Mouse (Mus musculus) T-helper 17 cell (primary cell): Measurements from ENCODE around the gene Fgfr3.

Experiments
- in situ Hi-C, 2 experiments: fragments of 300-600 bp; cut with MboI, MseI; formaldehyde crosslinking; loops; 1 replicate in 1 of 2; 2 replicates in 1 of 2; pipeline ENCODE4 v1.15.1; 2025; ENCODE audit warnings: high pct_unique_total_duplicates in 2 of 2

Gene Fgfr3

DNA sequence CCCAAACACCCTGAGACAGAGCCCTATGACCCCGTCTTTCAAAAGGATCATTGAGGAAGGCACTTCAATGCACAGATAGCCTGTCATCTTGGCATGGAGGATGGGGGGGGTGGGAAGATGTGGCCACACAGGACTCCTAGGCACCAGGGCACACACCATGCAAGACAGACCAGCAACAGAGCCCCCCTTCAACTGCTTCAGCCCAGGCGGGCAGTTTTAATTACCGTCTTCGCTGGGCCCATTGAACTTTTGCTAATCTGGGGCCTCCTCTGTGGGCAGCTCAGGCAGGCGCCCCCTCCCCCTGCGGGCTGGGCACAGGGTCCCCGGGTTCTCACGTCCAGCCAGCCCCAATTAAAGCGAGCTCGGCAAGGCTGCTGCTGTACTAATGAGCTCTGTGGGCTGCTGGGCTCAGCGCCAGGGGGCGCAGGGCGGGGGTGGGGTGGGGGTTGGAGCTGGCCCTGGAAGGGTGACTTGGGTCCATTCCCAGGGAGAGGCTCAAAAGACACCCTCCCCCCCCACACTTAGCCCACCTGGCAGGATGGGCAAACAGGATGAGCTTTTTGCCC lies 23.4 kb upstream of the Fgfr3 start:
- in situ Hi-C loops: no loop called here

DNA sequence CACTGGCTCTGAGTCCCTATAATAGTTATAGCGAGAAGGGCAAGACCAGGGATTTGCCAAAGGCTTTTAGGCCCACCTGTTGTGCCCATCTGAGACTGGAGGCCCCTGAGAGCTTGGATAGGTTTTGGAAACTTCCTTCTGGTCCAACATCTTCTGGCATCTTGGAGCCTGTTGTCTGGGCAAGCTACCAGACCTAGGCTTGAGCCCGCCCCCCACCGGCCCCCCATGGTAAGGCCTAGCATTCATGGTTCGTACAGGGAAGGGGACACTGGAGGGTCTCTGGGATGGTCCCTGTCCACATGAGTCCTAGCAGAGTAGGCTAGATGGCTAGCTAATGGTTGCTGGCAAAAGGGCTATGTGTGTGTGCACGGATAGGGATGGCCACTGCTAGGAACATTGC lies 22.8 kb upstream of the Fgfr3 start:
- in situ Hi-C loops: no loop called here

DNA sequence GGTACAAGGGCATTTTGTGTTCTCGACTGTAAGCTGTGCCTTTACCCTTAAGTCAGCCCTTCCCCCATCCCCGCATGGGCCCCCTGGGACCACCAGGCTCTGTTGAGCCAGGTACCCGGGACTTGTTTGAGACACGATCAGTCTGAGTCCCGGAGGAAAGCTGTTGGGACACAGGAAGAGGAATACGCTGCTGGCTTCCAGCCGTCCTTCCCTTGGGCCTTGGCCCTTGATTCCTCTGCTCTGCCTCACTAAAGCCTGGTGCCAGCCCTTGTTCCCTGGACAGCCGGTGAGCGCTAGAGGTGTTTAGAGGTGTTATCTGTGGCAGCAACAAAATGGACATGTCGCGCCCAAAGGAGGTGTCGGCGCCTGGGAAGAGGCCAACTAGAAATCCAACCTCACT lies 21.5 kb upstream of the Fgfr3 start:
- in situ Hi-C loops: no loop called here

DNA sequence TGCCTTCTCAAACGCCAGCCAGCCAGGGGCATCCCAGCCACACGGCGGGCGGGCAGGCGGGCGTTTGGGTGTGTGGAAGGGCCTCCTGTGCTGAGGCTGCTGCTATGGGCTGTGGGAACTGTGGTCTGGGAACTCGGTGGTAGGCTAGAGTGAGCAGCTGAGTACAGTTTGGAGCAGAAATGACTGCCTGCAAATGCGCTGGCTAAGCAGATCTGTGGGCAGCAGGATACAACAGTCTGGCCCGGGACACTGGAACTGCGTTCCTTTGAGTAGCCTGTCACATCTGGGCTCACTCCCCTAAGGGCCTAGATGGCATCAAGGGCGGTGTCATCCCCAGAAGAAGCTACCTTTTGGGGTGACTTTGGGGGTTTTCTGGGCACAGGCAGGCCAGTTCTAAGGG lies 19.6 kb upstream of the Fgfr3 start:
- in situ Hi-C loops: no loop called here

DNA sequence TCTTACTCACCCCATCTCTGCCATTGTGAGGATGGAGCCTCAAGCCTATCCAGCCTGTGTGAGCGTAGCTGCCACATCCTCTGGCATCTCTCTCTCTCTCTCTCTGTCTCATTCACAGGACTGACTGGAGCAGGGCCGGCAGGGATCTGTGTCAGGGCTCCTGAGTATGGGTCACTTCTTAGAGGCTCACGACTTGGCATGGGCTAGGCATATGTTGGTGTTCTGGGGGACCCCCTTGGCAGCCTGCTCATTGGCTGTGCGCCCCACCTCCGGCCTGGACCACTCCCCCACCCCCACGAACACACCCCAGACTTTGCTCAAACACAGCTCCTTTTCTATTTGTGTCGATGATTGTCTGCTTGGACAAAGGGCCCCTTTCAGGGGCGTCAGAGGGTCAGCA lies 17.5 kb upstream of the Fgfr3 start:
- in situ Hi-C loops: no loop called here

DNA sequence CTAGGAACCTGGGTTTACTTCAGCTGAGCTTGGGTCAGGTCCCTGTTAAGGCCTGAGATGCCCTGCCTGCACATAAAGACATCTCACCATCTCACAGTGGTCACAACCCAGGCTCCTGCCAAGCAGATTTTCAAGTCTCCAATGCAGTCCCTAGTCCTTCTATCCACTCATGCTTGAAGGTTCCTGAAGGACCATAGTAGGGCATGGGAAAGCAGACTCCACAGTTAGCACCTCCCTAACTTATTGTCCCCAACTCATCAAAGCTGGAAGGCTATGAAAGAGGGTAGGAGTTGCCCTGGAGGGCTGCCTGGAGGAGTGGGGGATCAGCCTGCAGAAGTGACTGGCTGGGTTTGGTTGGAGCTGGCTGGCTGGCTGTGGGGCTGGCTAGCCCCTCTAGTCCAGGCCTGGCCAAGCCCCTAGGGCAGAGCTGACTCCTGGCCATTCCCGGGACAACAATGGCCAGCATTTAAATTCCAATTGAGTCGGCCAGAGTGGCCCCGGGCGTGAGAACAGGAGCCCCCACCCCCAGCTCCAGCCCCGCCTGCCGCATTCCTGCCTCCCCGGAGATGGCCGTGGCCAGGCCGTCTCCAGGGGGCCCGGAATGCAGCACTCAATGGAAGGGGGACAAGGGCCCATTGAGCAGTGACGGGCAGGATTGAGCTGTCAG lies 16.4 kb upstream of the Fgfr3 start:
- in situ Hi-C loops: no loop called here

DNA sequence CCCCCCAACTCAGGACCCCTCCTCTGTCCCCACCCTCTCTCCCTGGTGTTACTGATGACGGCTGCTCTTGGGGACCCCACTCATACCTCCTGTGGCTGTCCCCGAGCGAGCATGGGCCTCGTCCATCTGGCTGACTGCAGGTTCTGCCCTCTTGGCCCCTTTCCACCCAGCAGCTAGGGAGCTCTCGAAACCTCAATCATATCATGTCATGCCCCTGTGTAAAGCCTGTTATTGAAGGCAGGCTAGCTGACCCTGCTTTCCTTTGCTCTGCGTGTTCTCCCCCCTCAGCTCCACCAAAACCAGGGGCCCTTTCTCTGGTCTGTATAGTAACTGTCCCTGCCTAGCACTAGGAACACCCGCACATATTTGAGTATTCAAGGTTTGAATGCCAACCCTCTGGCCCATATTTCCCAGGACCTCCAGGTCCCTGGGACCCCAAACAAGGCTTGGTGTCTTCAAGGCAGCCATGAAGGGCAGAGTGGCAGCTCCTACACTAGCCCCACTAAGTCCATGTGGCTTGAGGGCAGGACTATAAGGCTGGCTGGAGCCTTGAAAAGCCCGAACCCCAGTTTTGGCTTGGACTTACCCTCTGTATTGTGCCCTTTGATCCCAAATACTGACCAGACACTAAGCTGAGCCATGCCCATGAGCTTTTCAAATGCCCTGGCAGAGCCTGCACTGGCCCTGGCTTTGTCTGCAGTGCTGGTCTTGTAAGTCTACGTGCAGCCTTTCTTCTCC lies 15.7 kb upstream of the Fgfr3 start:
- in situ Hi-C loops: no loop called here

DNA sequence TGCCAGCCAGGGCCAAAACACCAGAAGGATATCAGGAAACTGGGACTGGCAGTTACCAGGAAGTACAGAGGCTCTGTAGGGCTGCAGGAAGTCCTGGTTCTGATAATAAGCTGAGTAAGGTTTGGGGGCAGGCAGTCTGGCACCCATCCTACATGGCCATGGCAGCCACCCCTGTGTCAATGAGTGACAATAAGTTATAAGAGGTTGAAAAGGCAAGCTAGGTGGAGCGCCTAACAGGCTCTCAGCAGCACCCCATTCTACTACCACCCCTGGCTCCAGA lies 15.2 kb upstream of the Fgfr3 start:
- in situ Hi-C loops: no loop called here

DNA sequence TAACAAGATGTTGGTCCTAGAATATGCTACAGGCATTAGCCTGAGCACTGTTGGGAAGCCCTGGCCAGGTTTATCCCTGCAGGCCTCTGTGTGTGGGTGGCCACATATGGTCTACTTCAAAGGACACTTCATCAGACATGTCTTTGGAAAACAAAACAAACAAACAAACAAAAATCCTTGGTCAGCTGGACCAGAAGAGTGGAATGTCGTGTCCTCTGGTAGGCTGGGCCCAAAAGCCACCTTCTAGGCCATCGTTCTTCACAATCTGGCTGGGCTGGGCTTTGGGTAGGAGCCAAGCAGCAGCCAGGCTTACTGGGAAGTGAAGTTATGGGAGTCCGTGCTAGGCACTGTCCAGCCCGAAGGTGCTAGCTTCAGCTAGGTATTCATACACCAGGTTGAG lies 14.3 kb upstream of the Fgfr3 start:
- in situ Hi-C loops: no loop called here

DNA sequence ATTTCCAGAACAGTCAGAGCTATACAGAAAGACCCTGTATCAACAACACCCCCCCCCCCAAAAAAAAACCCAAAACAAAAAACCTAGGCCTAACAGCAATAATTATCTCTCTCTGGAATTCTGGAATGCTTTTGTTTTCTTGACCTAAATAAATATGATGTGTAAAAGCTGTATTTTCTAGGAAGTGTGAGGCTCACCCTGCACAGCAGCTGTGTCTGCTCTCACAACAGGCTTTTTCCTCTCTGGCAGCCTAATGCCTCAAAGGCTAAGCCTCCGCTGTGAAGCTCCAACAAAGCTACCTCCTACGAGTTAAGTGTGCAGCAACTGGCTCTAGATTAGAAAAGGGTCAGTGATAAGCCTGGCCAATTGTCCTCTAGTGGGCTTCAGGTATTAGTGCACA lies 12.4 kb upstream of the Fgfr3 start:
- in situ Hi-C loops: no loop called here

DNA sequence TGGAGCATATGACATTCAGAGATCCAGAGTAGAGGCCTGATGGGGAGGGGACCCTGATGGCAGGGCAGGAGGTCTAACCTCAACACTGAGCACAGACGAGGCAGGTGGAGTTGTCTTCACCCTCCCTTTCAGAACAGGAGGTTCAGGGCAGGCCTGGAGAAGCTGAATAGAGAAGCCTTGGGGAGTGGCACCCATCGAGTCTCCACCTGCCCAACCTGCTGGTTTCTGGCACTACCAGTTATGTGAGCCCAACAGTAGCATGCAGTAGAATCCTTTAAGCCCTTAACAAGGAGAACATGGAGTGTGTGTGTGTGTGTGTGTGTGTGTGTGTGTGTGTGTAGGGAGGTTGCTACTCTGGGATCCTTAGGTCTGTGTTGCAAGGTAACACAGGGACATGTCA lies 8.9 kb upstream of the Fgfr3 start:
- in situ Hi-C loops: no loop called here

DNA sequence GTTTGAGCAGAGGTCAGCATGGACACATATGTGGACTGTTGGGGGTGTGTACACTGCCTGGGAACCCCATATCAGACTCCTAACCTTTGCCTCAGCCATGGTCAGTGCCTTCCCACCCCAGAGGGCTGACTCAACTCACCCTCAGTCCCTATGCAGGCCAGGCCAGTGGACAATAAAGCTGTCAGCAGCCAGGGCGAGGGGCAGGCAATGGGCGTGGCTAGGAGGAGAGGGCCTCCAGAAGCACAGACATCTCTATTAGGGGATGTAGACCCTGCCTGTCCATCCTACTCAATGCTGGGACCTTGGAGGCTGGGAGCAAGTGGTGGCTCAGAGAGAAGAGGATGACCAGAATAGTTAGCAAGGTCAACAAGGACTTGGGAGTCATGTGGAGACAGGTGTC lies 6.3 kb upstream of the Fgfr3 start:
- in situ Hi-C loops: no loop called here

DNA sequence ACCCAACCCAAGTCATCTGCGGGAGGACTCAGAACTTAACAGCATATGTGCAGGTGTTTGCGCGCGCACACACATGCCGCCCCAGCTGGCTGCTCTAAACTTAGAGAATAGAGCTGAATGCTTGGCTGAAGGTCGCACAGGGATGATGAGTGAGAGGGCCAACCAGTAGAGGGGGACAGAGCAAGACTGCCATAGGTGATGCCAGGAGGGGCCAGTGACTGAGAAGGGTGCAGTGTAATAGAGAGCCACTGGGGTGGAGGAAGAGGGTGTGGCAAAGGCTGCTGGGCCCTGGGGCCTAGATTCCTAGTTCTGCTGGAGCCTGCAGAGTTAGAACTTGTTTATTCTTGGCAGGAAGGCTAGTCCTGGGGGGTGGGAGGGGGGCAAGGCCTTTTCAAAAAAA lies 5.0 kb upstream of the Fgfr3 start:
- in situ Hi-C loops: no loop called here

DNA sequence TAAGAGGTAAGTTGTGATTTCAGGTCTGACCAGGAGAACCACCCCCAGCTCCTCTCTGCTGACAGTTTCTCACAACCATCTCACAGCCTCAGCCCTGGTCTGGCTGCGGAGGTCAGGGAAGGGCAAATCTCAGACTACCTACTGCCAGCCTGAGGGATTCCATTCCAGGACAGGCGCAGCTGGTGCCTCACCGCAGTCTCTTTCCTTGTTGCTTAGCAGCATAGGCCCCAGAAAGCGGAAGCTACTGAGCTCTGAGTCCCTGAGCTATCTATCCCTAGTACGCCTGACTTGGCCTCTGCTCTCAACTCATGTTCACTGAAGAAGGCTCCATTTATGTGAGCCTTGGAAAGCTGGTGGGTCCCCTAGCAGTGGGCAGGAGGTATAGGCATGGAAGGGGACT lies 3.0 kb upstream of the Fgfr3 start:
- in situ Hi-C loops: no loop called here

DNA sequence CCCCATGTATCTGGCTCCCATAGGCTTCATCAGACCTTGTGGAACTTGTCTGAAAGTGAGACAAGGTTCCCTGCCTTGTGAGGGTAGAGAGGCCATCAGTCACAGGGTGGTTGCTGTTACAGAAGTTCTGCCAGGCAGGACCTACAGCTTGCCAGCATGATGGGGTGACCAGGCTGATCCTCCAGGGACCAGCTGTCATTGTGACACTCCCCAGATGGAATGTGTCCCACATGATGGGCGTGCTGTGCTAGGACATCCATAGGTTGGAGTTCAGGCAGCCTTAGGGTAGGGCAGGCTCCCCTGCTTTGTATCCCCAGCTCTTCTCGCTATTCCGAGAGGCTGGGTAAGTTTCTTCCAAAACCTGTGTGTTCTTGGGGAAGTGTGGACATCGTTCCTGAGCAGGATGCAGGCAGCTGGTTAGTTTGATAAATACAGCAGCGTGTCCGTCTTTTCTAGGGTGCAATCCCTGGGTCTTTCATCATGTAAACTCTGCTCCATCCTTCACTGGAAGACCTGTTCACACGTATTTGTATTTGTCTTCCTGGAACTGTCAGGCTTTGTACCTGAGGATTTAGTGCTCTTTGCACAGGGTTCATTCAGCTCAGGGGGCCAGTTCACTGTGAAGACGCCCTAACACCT lies 503 bp upstream of the Fgfr3 start:
- in situ Hi-C loops: no loop called here

DNA sequence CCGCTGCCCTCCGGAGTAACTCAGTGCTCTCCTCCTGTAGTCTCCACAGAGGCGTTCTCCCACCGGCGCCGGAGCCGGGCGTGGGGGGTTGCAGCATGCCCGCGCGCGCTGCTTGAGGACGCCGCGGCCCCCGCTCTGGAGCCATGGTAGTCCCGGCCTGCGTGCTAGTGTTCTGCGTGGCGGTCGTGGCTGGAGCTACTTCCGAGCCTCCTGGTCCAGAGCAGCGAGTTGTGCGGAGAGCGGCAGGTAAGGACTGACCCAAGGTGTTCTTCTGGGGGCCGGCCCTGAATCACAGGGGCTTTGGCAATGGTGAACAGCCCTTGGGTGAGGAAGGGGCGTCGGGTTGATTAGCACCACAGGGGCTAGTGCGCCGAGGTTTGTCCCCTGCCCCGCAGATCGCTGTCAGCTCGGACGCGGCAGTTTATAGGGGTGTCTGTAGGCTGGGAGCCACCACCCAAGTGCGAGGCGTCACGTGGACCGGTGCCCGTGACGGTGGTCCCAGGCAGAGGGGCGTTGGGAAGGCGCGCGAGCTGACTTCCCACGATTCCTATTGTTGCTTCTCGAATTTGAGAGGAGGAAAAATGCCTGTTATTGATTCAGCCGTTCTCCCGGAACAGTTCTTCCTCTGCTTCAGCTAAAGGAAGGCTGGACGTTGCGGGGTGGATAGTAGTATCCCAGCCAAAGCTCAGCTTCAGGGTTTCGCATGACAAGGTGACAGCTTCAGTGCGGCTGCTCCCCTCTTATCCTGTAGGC lies 968 bp downstream of the Fgfr3 start:
- in situ Hi-C loops: no loop called here

DNA sequence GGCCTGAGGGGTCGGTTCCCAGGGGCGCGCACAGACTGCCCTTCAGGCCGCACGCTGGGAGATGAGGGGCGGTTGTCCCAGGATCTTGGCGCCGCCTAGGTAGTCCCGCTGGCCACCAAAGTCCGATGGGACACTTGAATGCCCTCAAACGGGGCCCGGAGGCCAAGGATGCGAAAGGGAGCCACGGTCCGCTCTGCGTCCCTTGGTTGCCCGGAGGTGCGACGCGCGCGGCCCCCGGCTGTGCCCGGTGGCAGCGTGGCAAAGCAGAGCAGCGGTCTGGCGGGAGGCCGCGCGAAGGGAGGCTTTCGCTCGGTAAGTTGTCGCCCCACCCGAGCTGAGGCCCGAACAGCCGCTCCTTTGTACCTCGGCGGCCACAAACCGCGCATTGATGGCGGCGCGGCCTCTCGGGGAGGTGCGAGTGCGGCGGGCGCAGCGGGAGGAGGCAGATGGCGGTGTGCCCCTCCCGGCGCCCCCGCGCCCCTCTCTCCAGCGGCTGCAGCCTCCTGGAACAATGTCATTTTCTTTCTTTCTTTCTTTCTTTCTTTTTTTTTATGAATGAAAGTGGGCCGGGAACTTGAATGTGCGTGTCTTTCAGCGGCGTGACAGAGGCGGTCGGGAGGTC lies 1.7 kb downstream of the Fgfr3 start:
- in situ Hi-C loops: no loop called here

DNA sequence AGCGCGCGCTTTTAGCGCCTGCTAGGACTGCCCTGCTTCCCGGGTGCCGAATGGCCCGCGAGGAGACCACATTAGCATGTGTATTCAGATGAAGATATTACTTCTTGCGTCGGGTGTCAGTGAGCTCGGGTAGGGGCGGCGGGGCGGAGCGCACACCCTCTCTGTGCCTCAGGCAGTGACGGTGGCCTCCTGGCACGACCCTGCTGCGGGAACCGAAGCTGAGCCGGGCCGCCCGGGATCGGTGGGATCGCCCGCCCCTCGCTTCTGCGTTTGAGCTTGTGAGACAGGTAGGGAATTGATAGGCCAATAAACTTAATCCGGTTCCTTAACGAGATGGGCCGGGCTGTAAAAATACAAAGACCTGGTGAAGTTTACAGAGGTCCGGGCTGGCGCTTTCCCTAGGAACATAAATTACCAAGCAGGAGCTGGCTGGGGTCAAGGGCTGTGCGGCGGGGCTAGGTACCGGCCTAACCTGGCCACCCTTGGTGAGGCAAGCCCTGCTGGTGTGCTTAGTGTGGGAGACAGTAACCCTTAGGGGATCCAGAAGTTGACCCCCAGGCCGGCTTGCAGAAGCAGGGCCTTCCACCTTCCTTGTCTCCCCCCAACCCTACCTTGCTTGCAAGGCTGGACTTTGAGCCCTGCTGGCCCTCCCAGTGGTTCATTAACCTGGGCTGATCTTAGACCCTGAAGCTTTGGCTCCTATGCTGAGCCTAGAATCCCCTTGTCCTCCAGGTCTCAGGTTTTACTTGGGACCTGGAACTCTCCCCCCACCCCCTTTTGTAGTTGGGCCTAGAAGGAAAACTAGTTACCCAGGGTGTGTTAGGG lies 2.4 kb downstream of the Fgfr3 start:
- in situ Hi-C loops: no loop called here

DNA sequence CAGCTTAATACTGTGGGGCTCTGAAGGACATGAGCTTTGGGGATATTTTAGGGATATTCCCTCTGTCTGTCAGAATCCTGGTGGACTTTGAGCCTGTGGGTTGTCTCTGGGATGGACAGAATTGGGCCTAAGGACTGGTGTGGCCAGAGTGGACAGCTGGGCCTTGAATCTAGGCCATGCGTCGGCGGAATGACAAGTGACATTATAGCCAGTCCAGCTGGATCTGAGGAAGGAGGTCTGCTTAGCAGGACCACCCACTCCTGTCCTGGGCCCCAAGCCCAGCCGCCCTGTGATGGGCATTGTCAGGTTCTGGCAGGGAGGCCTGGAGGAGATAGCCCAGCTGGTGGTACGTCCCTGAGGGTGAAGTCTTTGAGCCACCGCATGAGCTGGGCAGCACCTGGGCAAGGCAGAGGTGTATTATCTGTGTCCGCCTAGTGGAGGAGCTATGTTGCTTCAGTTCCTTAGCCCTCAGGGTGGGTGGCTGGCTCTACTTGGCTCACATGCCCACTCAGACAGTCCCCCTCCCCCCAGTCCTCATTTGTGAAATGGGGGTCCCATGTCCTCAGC lies 4.7 kb downstream of the Fgfr3 start:
- in situ Hi-C loops: no loop called here

DNA sequence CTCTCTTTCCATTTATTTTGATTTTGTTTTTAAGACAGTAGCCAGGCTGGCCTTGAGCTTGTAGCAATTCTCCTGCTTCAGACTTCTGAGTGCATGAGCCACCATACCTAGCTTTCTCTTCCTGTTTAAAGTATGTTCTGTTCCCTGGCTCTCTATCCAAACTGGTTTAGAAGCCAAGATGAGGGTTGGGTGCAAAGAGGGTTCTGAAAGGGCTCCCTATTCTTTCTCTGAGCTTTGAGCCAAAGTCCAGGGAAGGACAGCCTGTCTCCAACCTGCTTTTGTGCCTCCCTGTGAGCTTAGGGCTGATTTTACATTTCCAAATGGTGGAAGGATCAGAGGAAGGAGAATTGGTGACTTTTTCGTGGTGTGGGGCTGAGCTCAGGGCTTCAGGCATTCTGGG lies 5.4 kb downstream of the Fgfr3 start:
- in situ Hi-C loops: no loop called here

DNA sequence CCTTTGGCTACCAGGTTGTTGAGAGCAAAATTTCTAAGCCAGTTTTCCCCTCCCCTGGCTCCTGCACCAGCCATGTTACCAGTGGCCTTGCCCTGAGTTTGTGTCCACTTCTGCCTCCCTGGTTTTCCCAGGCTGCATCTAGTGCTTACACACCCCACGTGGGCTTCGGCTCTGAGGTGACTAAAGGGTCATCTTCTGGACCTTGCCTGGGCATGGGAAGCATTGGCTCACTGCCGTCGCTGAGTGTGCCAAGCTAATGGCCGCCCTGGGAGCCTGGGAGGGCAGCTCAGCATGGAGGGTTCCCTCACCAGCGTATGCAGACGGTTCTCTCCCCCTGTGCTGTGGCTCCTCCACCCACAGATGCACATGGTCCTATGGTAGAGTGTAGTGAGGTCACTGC lies 7.4 kb downstream of the Fgfr3 start:
- in situ Hi-C loops: no loop called here
